Mouse (Mus musculus) hindbrain, embryonic 13.5 days (tissue): Measurements from ENCODE around the gene Gm20431. TPM values are rescaled to one million over a fixed set of nuclear protein-coding genes. Genes with fewer than 3 reads are reported as not detected.

Experiments used
- ATAC-seq: fragments of 200-750 bp; cut with Nextera tagmentation; 2 replicates; pipeline ENCODE4 v1.8.0; 2017; ENCODE audit warnings: moderate TSS enrichment; ENCODE audit not compliant: low FRiP score
- H3K27ac ChIP-seq: fragments of 300-500 bp; sonication (generic); 2 replicates; pipeline ENCODE4 v1.5.1; 2015; ENCODE audit warnings: inconsistent platforms, mild to moderate bottlenecking, moderate library complexity
- H3K27me3 ChIP-seq: fragments of 300-500 bp; sonication (generic); 2 replicates; pipeline ENCODE4 v1.6.1; 2015; ENCODE audit warnings: mild to moderate bottlenecking, inconsistent platforms
- H3K36me3 ChIP-seq: fragments of 300-500 bp; sonication (generic); 2 replicates; pipeline ENCODE4 v1.6.1; 2015; ENCODE audit warnings: mild to moderate bottlenecking, inconsistent platforms
- H3K4me1 ChIP-seq: fragments of 300-500 bp; sonication (generic); replicated peaks from 2 replicates; pipeline ENCODE4 v1.6.1; 2015; ENCODE audit warnings: inconsistent platforms
- H3K4me2 ChIP-seq: fragments of 300-500 bp; sonication (generic); 2 replicates; pipeline ENCODE4 v1.6.1; 2015; ENCODE audit warnings: inconsistent platforms, mild to moderate bottlenecking, moderate library complexity
- H3K4me3 ChIP-seq: fragments of 300-500 bp; sonication (generic); 2 replicates; pipeline ENCODE4 v1.5.1; 2015; ENCODE audit warnings: mild to moderate bottlenecking, inconsistent platforms
- H3K9ac ChIP-seq: fragments of 300-500 bp; sonication (generic); 2 replicates; pipeline ENCODE4 v1.6.1; 2015; ENCODE audit warnings: mild to moderate bottlenecking, inconsistent platforms
- H3K9me3 ChIP-seq: fragments of 300-500 bp; sonication (generic); 2 replicates; pipeline ENCODE4 v1.6.1; 2016; ENCODE audit warnings: inconsistent platforms
- WGBS: fragments of 180-500 bp; shearing (Covaris S2); methylation state at CpG from one replicate; pipeline ENCODE4 v1.1.7; 2015; 5-methylcytosine and 5-hydroxymethylcytosine counted together
- microRNA-seq: library from miRNA; unstranded; fragments of <30 nt; microRNA quantifications from one replicate; pipeline ENCODE4, GENCODE M21; 2016
- polyA plus RNA-seq: library from polyadenylated mRNA; unstranded; fragments of >200 nt; fragmentation: Nextera tagmentation; extraction: Ambion mirVana; gene quantifications from 2 replicates; pipeline ENCODE4 v1.2.1, GENCODE M21; 2015

Gene Gm20431
- polyA plus RNA-seq, 1 experiment from 2014 or later, result 11.0 TPM

GRCm38 (mm10) chr2:167565312-167565656, 96.0 kb downstream of the Gm20431 start:
- H3K27ac ChIP-seq, result no peak overlapping the region
- H3K4me2 ChIP-seq, result no peak overlapping the region

GRCm38 (mm10) chr2:167564551-167565311, 96.6 kb downstream of the Gm20431 start:
- Histone ChIP-seq H3K4me2 (no peak overlapping the region), H3K27ac (no peak overlapping the region)
- no peak for ATAC-seq

More at GRCm38 (mm10) chr2:167565312-167565656, 96.0 kb downstream of the Gm20431 start:
- 70% methylated on average over 3 of the region's 3 CpGs for WGBS
- Histone ChIP-seq H3K4me1 (peaks cover 33% of the 10 kb centered on the region), H3K9me3 (no peaks in the 10 kb centered on the region), H3K27me3 (peaks cover 12% of the 10 kb centered on the region), H3K36me3 (no peaks in the 10 kb centered on the region), H3K9ac (no peak overlapping the region; the same call in 1 of the 2 replicates), H3K4me3 (no peak overlapping the region)
- ATAC-seq, result no peak

DNA sequence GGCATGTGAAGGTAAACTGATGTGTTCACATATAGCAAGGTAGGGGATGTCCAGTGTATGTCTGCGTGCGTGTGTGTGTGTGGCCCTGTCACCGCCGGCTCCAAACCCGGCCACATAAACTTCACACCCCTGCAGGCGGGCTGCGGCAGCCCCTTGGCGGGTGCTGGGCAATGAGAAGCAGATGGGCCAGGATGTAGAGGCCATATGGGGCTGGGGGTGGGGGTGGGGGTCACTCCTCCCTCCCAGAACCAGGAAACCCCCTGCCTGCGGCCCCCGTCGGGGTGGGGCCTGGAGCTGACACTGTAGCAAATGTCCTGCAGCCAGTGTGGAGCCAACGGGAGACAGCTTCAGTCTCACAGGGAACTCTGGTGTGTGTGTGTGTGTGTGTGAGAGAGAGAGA, 97.6 kb downstream of the Gm20431 start:
- H3K36me3 ChIP-seq, result no peaks in the 10 kb centered on the region
- no peak overlapping the region for H3K9ac ChIP-seq
- H3K4me2 ChIP-seq, result no peak overlapping the region
- peaks cover 26% of the 10 kb centered on the region for H3K27me3 ChIP-seq
- H3K9me3 ChIP-seq, result no peaks in the 10 kb centered on the region
- peaks cover 45% of the 10 kb centered on the region for H3K4me1 ChIP-seq
- H3K27ac ChIP-seq, result no peak overlapping the region
- WGBS, result 54% methylated on average over 12 of the region's 12 CpGs
- H3K4me3 ChIP-seq, result no peak overlapping the region
- ATAC-seq, result no peak

More at GRCm38 (mm10) chr2:167564551-167565311, 96.6 kb downstream of the Gm20431 start:
- no peak overlapping the region for H3K4me3 ChIP-seq
- H3K9me3 ChIP-seq, result no peaks in the 10 kb centered on the region
- H3K27me3 ChIP-seq, result peaks cover 18% of the 10 kb centered on the region
- H3K4me1 ChIP-seq, result peaks cover 39% of the 10 kb centered on the region
- 80% methylated on average over 13 of the region's 13 CpGs for WGBS
- no peak overlapping the region for H3K9ac ChIP-seq
- H3K36me3 ChIP-seq, result no peaks in the 10 kb centered on the region

DNA sequence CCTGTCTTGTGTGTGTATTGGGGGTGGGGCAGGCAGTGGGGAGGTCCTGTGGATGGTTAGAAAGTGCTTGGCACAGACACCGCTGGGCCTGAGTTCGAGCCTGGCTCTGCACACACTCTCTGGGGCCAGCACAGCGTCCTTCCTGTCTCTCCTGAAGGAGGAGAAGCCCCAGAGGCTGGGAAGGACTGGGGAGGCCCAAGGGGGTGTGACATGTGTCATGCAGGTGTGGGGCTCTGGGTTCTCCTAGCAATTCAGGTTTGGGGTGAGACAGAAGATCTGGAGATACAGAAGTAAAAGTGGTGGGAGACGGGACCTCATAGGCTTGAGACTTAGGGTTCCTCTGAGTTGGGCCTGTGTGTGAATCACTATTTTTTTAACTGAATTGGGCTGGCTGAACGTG, 98.3 kb downstream of the Gm20431 start:
- H3K4me3 ChIP-seq, result no peak overlapping the region
- no peak overlapping the region for H3K27ac ChIP-seq
- peaks cover 29% of the 10 kb centered on the region for H3K27me3 ChIP-seq
- H3K9me3 ChIP-seq, result no peaks in the 10 kb centered on the region
- no peak for ATAC-seq
- no peak overlapping the region for H3K4me2 ChIP-seq
- peaks cover 45% of the 10 kb centered on the region for H3K4me1 ChIP-seq
- 75% methylated on average over 5 of the region's 5 CpGs for WGBS
- H3K9ac ChIP-seq, result no peak overlapping the region
- no peaks in the 10 kb centered on the region for H3K36me3 ChIP-seq

DNA sequence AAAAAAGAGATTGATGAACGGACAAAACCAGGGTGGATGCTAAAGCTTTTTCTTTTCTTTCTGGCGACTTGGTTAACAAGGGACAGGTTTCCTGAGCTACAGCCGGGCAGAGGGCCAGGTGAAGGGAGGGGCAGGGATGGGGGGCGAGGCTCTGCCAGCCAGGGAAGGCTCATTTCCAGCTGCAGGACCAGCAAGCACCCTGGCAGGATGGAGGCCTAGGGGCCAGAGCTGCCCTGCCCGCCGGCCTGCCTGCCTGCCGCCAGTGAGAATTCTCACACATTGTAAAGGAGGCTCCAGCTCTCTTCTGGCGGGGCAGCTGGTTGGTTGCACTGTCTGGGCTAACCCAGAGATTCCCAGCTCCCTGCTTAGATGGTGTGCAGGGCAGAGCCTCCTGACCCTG, 99.2 kb downstream of the Gm20431 start:
- 36% methylated on average over 8 of the region's 8 CpGs for WGBS
- peaks cover 45% of the 10 kb centered on the region for H3K4me1 ChIP-seq

GRCm38 (mm10) chr2:167559413-167559812, 101.9 kb downstream of the Gm20431 start:
- H3K9ac ChIP-seq, result peak overlapping the region; percentile 63
- WGBS, result 6% methylated on average over 26 of the region's 27 CpGs
- peaks cover 23% of the 10 kb centered on the region for H3K27me3 ChIP-seq
- peak overlapping the region; percentile 52 for H3K4me2 ChIP-seq
- H3K4me1 ChIP-seq, result peaks cover 32% of the 10 kb centered on the region
- no peaks in the 10 kb centered on the region for H3K36me3 ChIP-seq
- H3K9me3 ChIP-seq, result 0 out of 2 replicates have a peak, but pooled peaks cover 5% of the 10 kb centered on the region
- H3K27ac ChIP-seq, result no peak overlapping the region
- ATAC-seq, result 0 out of 2 replicates have a peak, but pooled peaks have one; percentile 32
- H3K4me3 ChIP-seq, result peak overlapping the region; percentile 25

More for the DNA sequence above, 99.2 kb downstream of the Gm20431 start:
- ATAC-seq, result no peak
- Histone ChIP-seq H3K9ac (no peak overlapping the region), H3K27me3 (peaks cover 29% of the 10 kb centered on the region), H3K36me3 (no peaks in the 10 kb centered on the region), H3K4me2 (no peak overlapping the region), H3K27ac (no peak overlapping the region), H3K4me3 (no peak overlapping the region), H3K9me3 (no peaks in the 10 kb centered on the region)

Small RNA genes lying within 50 kb of the gene (microRNA-seq; reads per million reads assigned to microRNA genes)
- gene Gm22355, result not detected

Other genes starting within 250 kb of the Gm20431 start
- 21.2 and 22.7 TPM in 2 replicates for gene Slc9a8, start 239.8 kb downstream of the Gm20431 start, polyA plus RNA-seq
- gene Rnf114, start 168.9 kb downstream of the Gm20431 start, polyA plus RNA-seq, result 139 TPM in 2 replicates
- gene Spata2, start 168.6 kb downstream of the Gm20431 start, polyA plus RNA-seq, result 24.6 and 26.0 TPM in 2 replicates
- gene Snai1, start 123.3 kb downstream of the Gm20431 start, polyA plus RNA-seq, result 7.5 and 7.9 TPM in 2 replicates
- 310 and 311 TPM in 2 replicates for gene Ube2v1, start 29.4 kb downstream of the Gm20431 start, polyA plus RNA-seq
- gene Cebpb, start 27.4 kb upstream of the Gm20431 start, polyA plus RNA-seq, result 0.60 and 0.88 TPM in 2 replicates
- gene Tmem189, start 28.3 kb upstream of the Gm20431 start, polyA plus RNA-seq, result 30.8 and 33.5 TPM in 2 replicates